Mouse (Mus musculus): ENCODE results near the gene Sestd1. TPM values are rescaled to one million over a fixed set of nuclear protein-coding genes. Genes with fewer than 3 reads are reported as not detected.
A peak's percentile ranks its signal among the peaks of the same experiment; 100 is the strongest.

Gene Sestd1
- polyA plus RNA-seq, 1 experiment from 2014 or later: 23.0 TPM

GRCm38 (mm10) chr2:77266931-77267330 is 13.5 kb downstream of the Sestd1 start:
- Histone ChIP-seq H3K36me3 (peaks cover 6% of the 10 kb centered on the region), H3K9me3 (replicated peaks) (no peaks in the 10 kb centered on the region), H3K4me1 (peaks cover 22% of the 10 kb centered on the region), H3K27ac (no peak overlapping the region), H3K27me3 (ENCODE audit: low read depth, poor library complexity, severe bottlenecking) (no peaks in the 10 kb centered on the region), H3K4me3 (no peak overlapping the region)
- WGBS: 93% methylated on average over 2 of the region's 2 CpGs
- DNase-seq (ENCODE audit: low spot score): no peak

GRCm38 (mm10) chr2:77266011-77266410 is 14.4 kb downstream of the Sestd1 start:
- H3K4me3 ChIP-seq: no peak overlapping the region
- peaks cover 6% of the 10 kb centered on the region for H3K36me3 ChIP-seq
- H3K27ac ChIP-seq: no peak overlapping the region
- DNase-seq (ENCODE audit: low spot score): no peak
- H3K4me1 ChIP-seq: peaks cover 22% of the 10 kb centered on the region
- H3K9me3 ChIP-seq (replicated peaks): no peaks in the 10 kb centered on the region
- WGBS: 87% methylated on average over 3 of the region's 3 CpGs
- H3K27me3 ChIP-seq (ENCODE audit: low read depth, poor library complexity, severe bottlenecking): no peaks in the 10 kb centered on the region

GRCm38 (mm10) chr2:77265301-77265700 is 15.1 kb downstream of the Sestd1 start:
- WGBS: 74% methylated on average over 7 of the region's 7 CpGs
- peaks cover 22% of the 10 kb centered on the region for H3K4me1 ChIP-seq

GRCm38 (mm10) chr2:77264550-77264949 is 15.8 kb downstream of the Sestd1 start:
- peaks cover 6% of the 10 kb centered on the region for H3K36me3 ChIP-seq
- no peak overlapping the region; the same call in 1 of the 2 replicates for H3K27ac ChIP-seq
- no peaks in the 10 kb centered on the region for H3K9me3 ChIP-seq (replicated peaks)
- no peak overlapping the region for H3K4me3 ChIP-seq
- H3K4me1 ChIP-seq: peaks cover 22% of the 10 kb centered on the region
- WGBS: 88% methylated on average over 6 of the region's 6 CpGs
- DNase-seq (ENCODE audit: low spot score): no peak
- no peaks in the 10 kb centered on the region for H3K27me3 ChIP-seq (ENCODE audit: low read depth, poor library complexity, severe bottlenecking)

More at GRCm38 (mm10) chr2:77265301-77265700, 15.1 kb downstream of the Sestd1 start:
- H3K27ac ChIP-seq: no peak overlapping the region
- no peak for DNase-seq (ENCODE audit: low spot score)
- H3K9me3 ChIP-seq (replicated peaks): no peaks in the 10 kb centered on the region
- no peak overlapping the region for H3K4me3 ChIP-seq
- H3K36me3 ChIP-seq: peaks cover 6% of the 10 kb centered on the region
- H3K27me3 ChIP-seq (ENCODE audit: low read depth, poor library complexity, severe bottlenecking): no peaks in the 10 kb centered on the region

DNA sequence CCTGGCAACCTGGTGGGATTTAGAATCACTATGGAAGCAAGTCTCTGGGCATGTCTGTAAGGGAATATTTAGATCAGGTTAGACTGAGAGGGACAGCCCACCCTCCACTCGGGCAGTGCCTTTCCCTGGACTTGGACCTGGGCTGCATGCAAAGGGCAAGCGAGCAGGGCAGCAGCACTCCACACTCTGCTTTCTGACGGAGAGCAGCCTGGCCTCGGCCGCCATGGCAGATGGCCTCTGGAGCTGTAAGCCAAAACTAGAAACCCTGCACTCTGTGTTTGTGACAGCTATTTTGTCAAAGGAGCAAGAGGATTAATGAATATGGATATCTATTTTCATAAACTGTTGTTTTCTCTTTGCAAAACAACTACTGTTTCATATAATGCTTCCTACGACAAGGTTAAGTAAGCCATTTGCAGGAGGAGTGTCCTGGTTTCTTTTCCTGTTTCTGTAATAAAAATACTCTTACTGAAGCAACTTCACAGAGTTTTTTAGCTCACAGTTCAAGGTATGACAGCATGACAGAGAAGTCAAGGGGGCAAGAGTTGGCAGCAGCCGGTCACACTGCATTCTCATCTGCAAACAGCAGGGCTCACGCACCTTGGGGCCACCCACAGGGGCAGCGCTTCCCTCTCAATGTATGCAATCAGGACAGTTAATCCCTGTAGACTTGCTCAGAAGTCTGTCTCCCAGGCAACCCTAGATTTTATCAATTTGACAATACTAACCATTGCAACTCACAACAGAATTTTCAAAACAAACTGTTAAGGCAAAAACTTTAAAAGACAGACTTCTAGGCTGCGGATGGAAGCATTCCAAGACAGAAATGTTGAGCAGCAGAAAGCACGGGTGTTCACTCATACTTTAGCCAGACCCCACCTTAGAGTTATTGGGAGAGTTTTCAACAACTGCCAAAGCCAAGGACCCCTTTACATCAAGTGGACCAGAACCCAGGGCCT is 16.6 kb downstream of the Sestd1 start:
- Histone ChIP-seq H3K36me3 (peaks cover 3% of the 10 kb centered on the region), H3K9me3 (replicated peaks) (no peaks in the 10 kb centered on the region), H3K4me1 (peaks cover 22% of the 10 kb centered on the region), H3K4me3 (no peak overlapping the region), H3K27me3 (ENCODE audit: low read depth, poor library complexity, severe bottlenecking) (no peaks in the 10 kb centered on the region), H3K27ac (no peak overlapping the region)
- 60% methylated on average over 11 of the region's 11 CpGs for WGBS
- no peak for DNase-seq (ENCODE audit: low spot score)

DNA sequence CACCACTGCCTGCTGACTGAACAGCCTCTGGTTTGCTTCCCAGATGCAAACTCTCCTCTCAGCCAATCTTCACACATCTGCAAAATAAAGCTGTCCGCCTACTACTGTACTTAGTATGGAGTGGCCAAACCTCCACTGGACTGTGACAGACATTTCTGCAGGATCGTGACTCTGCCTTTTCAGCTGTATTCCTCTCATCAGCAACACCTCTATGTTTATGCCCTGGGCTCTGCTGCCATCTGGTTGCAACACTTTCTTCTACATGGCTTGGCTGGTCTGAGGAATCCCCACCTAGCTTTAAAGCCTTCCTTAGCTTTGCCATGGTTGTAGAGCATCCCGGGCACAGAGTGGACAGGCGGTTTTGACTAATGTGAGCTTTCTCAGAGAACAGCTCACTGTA is 20.3 kb downstream of the Sestd1 start:
- Histone ChIP-seq H3K4me1 (peaks cover 16% of the 10 kb centered on the region), H3K27me3 (ENCODE audit: low read depth, poor library complexity, severe bottlenecking) (no peaks in the 10 kb centered on the region), H3K27ac (no peak overlapping the region), H3K36me3 (peaks cover 7% of the 10 kb centered on the region), H3K9me3 (replicated peaks) (no peaks in the 10 kb centered on the region), H3K4me3 (no peak overlapping the region)
- WGBS: 78% methylated on average over 4 of the region's 4 CpGs
- no peak for DNase-seq (ENCODE audit: low spot score)

DNA sequence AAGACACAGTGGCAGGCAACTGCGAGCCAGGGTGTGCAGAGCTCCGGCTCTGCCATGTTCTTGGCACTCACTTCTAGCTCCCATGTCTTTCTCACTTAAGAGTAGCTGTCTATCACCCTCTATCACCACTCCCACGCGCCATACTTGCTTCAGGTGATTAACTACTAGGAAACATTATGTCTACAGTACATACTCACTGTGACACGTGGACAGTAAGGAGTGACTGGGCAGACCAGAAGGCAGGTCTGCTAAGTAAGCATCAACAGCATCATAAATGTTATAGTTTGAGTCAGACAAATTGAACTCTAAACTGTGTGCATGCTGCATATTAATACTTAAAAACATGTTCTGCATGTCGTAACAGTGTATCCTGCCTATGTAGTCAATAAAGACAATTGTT is 27.2 kb downstream of the Sestd1 start:
- H3K4me1 ChIP-seq: peaks cover 19% of the 10 kb centered on the region
- no peaks in the 10 kb centered on the region for H3K9me3 ChIP-seq (replicated peaks)
- no peaks in the 10 kb centered on the region for H3K27me3 ChIP-seq (ENCODE audit: low read depth, poor library complexity, severe bottlenecking)
- H3K27ac ChIP-seq: no peak overlapping the region
- H3K36me3 ChIP-seq: peaks cover 13% of the 10 kb centered on the region
- no peak overlapping the region for H3K4me3 ChIP-seq
- no peak for DNase-seq (ENCODE audit: low spot score)
- WGBS: 89% methylated on average over 6 of the region's 6 CpGs

DNA sequence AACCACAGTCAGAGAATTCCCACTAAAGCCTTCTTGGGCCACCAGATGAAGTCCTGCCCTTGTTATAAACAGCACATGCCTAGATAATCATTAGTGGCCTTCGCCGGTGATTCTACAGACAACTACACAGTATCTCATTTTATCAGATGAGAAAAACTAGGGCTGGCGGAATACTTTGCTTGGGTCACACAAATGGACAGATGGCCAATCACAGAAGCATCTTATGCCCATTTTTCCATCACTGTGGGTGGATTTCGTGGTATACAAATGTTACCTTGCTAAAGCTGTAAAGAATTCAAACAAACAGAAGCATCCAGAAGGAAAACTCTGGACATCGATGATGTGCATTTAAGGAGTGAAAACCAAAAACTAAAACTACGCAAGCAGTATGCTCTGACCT is 28.7 kb downstream of the Sestd1 start:
- Histone ChIP-seq H3K9me3 (replicated peaks) (no peaks in the 10 kb centered on the region), H3K4me1 (peaks cover 29% of the 10 kb centered on the region), H3K36me3 (peaks cover 12% of the 10 kb centered on the region), H3K27ac (no peak overlapping the region), H3K27me3 (ENCODE audit: low read depth, poor library complexity, severe bottlenecking) (no peaks in the 10 kb centered on the region), H3K4me3 (no peak overlapping the region)
- no peak for DNase-seq (ENCODE audit: low spot score)
- WGBS: 95% methylated on average over 6 of the region's 6 CpGs

DNA sequence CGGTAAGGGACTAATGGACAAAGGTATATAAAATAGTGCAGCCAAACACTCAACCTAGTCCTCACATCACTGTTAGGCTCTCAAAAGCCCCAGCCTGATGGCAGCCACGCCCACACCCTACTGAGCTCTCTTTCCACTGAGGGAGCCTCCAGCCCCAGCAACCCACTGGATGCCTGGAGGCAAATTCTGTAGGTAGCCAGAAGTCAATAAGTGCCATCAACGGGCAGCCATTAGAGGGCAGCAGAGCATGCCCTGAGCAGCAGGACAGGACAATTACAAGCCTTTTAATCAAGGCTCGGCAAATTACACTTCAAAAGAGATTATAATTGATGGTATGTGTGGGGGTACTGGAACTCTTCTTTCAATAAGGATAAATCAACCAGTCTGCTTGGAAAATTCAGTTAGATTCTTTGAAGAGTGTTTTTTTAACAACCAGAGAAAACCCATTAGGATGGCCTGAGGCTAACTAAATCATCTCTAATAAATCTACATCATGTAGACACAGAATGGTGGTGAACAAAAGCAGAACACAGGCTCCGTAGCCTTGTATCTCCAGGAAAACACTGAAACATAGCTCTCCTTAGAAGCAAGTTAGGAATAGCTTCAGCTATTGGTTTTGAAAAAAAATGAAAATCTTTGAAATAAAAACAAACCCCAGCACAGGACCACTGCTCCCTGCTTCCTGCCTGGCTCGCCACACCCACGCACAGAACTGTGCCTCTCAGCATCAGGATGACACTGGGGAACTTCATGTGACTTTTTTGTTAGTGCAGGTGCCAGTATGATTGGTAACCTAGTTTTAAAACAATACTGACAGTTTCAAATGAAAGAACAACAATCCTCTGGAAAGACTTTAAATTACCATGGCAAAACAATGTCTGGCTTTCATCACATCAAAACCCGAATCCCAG is 30.4 kb downstream of the Sestd1 start:
- no peaks in the 10 kb centered on the region for H3K9me3 ChIP-seq (replicated peaks)
- H3K4me1 ChIP-seq: peaks cover 46% of the 10 kb centered on the region
- no peak overlapping the region for H3K4me3 ChIP-seq
- H3K36me3 ChIP-seq: peaks cover 19% of the 10 kb centered on the region
- 20% methylated on average over 8 of the region's 8 CpGs for WGBS
- no peak overlapping the region for H3K27ac ChIP-seq
- no peaks in the 10 kb centered on the region for H3K27me3 ChIP-seq (ENCODE audit: low read depth, poor library complexity, severe bottlenecking)
- DNase-seq (ENCODE audit: low spot score): peak; percentile 56

DNA sequence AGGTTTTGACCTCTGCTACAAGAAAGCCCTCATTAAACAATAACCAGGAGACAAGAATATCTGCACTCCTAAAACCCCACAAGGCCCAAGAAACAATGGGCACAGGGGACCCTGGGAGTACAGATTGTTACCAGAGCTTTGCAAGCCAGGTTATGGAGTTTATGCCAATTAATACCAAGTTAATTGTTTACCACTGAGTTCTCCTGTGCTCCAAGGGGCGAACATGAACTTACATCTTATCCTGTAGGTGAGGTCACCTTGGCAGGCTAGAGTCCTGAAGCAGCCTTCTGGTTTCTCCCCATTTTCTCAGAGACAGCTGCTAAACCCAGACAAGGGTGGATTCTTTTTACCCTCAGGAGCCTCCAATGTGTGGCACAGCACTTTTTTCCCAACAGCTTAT is 32.0 kb downstream of the Sestd1 start:
- Histone ChIP-seq H3K27me3 (ENCODE audit: low read depth, poor library complexity, severe bottlenecking) (no peaks in the 10 kb centered on the region), H3K27ac (0 out of 2 replicates have a peak overlapping the region, but pooled peaks have one; percentile 63), H3K4me3 (no peak overlapping the region), H3K9me3 (replicated peaks) (no peaks in the 10 kb centered on the region), H3K4me1 (peaks cover 47% of the 10 kb centered on the region), H3K36me3 (peaks cover 33% of the 10 kb centered on the region)
- DNase-seq (ENCODE audit: low spot score): no peak
- WGBS: 95% methylated on average over 1 of the region's 1 CpGs

DNA sequence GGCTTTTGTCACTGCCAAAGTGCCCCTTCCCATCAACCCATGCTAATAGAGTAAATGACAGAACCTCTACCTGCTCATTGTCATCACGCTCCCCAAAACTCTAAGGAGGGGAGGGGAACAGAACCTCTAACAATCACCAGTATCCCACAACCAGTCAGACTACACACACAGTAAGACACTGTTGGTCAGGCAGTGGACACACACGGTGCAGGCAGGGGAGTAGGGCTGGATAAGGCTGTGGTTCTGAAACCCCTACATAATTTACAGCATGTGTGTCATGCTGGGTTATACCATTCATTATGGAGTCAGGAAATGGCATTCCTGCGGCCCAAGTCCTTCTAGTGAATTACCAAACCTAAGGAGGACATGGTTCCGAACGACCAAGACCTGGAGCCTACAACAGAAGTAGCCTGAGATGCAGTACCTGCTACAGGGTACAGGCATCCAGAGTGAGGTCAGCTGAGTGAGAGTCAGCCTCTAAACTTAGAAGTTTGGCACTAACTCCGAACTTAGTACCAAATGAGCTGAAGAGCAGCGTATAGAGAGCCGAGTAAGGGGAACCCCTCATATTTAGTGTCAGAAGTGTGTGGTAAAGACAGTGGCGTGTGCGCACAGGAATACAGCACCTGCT is 33.1 kb downstream of the Sestd1 start:
- Histone ChIP-seq H3K27me3 (ENCODE audit: low read depth, poor library complexity, severe bottlenecking) (no peaks in the 10 kb centered on the region), H3K4me1 (peaks cover 47% of the 10 kb centered on the region), H3K9me3 (replicated peaks) (no peaks in the 10 kb centered on the region), H3K4me3 (no peak overlapping the region), H3K27ac (peak overlapping the region; percentile 63; the same call in 1 of the 2 replicates), H3K36me3 (peaks cover 33% of the 10 kb centered on the region)
- WGBS: 81% methylated on average over 10 of the region's 10 CpGs
- DNase-seq (ENCODE audit: low spot score): no peak

GRCm38 (mm10) chr2:77245806-77246205 is 34.6 kb downstream of the Sestd1 start:
- no peak for DNase-seq (ENCODE audit: low spot score)
- WGBS: 39% methylated on average over 3 of the region's 3 CpGs
- Histone ChIP-seq H3K27me3 (ENCODE audit: low read depth, poor library complexity, severe bottlenecking) (no peaks in the 10 kb centered on the region), H3K27ac (peak overlapping the region; percentile 70), H3K9me3 (replicated peaks) (no peaks in the 10 kb centered on the region), H3K4me3 (no peak overlapping the region), H3K36me3 (peaks cover 41% of the 10 kb centered on the region), H3K4me1 (peaks cover 47% of the 10 kb centered on the region)
